Mouse (Mus musculus) limb, embryonic 15.5 days (tissue): ENCODE data around the gene Trmt1. TPM values are rescaled to one million over a fixed set of nuclear protein-coding genes. Genes with fewer than 3 reads are reported as not detected.

ENCODE experiments used
- ATAC-seq: fragments of 200-750 bp; cut with Nextera tagmentation; 2 replicates; pipeline ENCODE4 v1.8.0; 2017; ENCODE audit warnings: low read depth, moderate TSS enrichment; ENCODE audit not compliant: insufficient number of reproducible peaks, low FRiP score, low TSS enrichment
- H3K27ac ChIP-seq: fragments of 300-500 bp; sonication (generic); 2 replicates; pipeline ENCODE4 v1.5.1; 2015; ENCODE audit warnings: moderate library complexity, mild to moderate bottlenecking, inconsistent platforms
- H3K27me3 ChIP-seq: fragments of 300-500 bp; sonication (generic); 2 replicates; pipeline ENCODE4 v1.6.1; 2015; ENCODE audit warnings: inconsistent platforms
- H3K36me3 ChIP-seq: fragments of 300-500 bp; sonication (generic); 2 replicates; pipeline ENCODE4 v1.6.1; 2015; ENCODE audit warnings: inconsistent platforms
- H3K4me1 ChIP-seq: fragments of 300-500 bp; sonication (generic); 2 replicates; pipeline ENCODE4 v1.6.1; 2015; ENCODE audit warnings: inconsistent platforms
- H3K4me2 ChIP-seq: fragments of 300-500 bp; sonication (generic); 2 replicates; pipeline ENCODE4 v1.6.1; 2015; ENCODE audit warnings: mild to moderate bottlenecking, inconsistent platforms
- H3K4me3 ChIP-seq: fragments of 300-500 bp; sonication (generic); 2 replicates; pipeline ENCODE4 v1.5.1; 2015; ENCODE audit warnings: mild to moderate bottlenecking, inconsistent platforms
- H3K9ac ChIP-seq: fragments of 300-500 bp; sonication (generic); 2 replicates; pipeline ENCODE4 v1.6.1; 2015; ENCODE audit warnings: inconsistent platforms
- H3K9me3 ChIP-seq: fragments of 300-500 bp; sonication (generic); 2 replicates; pipeline ENCODE4 v1.6.1; 2016; ENCODE audit warnings: inconsistent platforms
- WGBS: fragments of 180-500 bp; shearing (Covaris S2); methylation state at CpG from one replicate; pipeline ENCODE4 v1.1.7; 2015; 5-methylcytosine and 5-hydroxymethylcytosine counted together
- polyA plus RNA-seq: library from polyadenylated mRNA; unstranded; fragments of >200 nt; fragmentation: Nextera tagmentation; extraction: Ambion mirVana; gene quantifications from 2 replicates; pipeline ENCODE4 v1.2.1, GENCODE M21; 2015

Gene Trmt1
- polyA plus RNA-seq, 1 experiment from 2014 or later, result 63.3 TPM

DNA sequence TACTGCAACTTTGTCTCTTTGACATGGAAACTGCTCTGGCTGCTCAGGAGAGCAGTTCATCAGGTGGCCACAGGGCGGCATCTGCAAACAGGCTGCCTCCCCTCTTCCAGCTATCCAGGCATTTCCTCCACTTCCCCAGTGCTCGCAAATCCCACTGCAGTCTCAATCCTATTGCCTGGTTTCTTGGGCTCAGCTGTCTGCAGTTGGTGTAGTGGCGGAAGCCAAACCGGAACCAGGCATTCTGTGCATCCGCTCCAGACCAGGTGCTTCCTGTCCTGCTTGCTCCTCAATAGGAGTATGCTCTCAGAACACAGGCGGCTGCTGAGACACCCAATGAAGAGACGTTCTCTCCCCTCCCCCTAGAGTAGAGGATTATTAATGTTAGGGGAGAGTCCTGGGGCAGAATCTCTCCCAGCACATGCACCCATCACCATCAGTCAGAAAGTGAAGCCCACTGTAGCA, 13.8 kb downstream of the Trmt1 start:
- peaks cover 21% of the 10 kb centered on the region for H3K27me3 ChIP-seq
- ATAC-seq, result no peak
- H3K27ac ChIP-seq, result peak overlapping the region; percentile 83
- H3K4me1 ChIP-seq, result peaks cover 49% of the 10 kb centered on the region
- peaks cover 47% of the 10 kb centered on the region for H3K36me3 ChIP-seq
- no peak overlapping the region for H3K4me3 ChIP-seq
- H3K9me3 ChIP-seq, result no peaks in the 10 kb centered on the region
- H3K9ac ChIP-seq, result no peak overlapping the region
- no peak overlapping the region for H3K4me2 ChIP-seq
- WGBS, result 40% methylated on average over 7 of the region's 7 CpGs

- no peak for ATAC-seq
- peaks cover 56% of the 10 kb centered on the region for H3K4me1 ChIP-seq
These were observed 14.4 kb downstream of the Trmt1 start for GRCm38 (mm10) chr8:84700526-84700925.

GRCm38 (mm10) chr8:84700941-84701911, 15.1 kb downstream of the Trmt1 start, which contains the start of gene Lyl1:
Gene Lyl1 (plus strand): TSS chr8:84701457.
- Histone ChIP-seq H3K36me3 (peaks cover 35% of the 10 kb centered on the region), H3K9ac (no peak within 1 kb of the TSS), H3K27me3 (peaks cover 21% of the 10 kb centered on the region), H3K4me2 (no peak within 1 kb of the TSS), H3K27ac (peak within 1 kb of the TSS; percentile 83), H3K4me3 (peak within 1 kb of the TSS; percentile 15), H3K9me3 (no peaks in the 10 kb centered on the region), H3K4me1 (peaks cover 59% of the 10 kb centered on the region)
- ATAC-seq, result no peak
- 12% methylated on average over 34 of the region's 34 CpGs for WGBS

More at GRCm38 (mm10) chr8:84700526-84700925, 14.4 kb downstream of the Trmt1 start:
- Histone ChIP-seq H3K9me3 (no peaks in the 10 kb centered on the region), H3K4me3 (no peak overlapping the region), H3K27ac (peak overlapping the region; percentile 83), H3K36me3 (peaks cover 42% of the 10 kb centered on the region), H3K9ac (no peak overlapping the region), H3K27me3 (peaks cover 21% of the 10 kb centered on the region), H3K4me2 (no peak overlapping the region)
- WGBS, result 83% methylated on average over 5 of the region's 5 CpGs

GRCm38 (mm10) chr8:84702561-84702960, 16.5 kb downstream of the Trmt1 start:
- Histone ChIP-seq H3K9ac (no peak overlapping the region), H3K36me3 (peaks cover 26% of the 10 kb centered on the region), H3K27me3 (peaks cover 32% of the 10 kb centered on the region), H3K4me1 (peaks cover 73% of the 10 kb centered on the region), H3K27ac (no peak overlapping the region), H3K4me3 (peak overlapping the region; percentile 15; the same call in 1 of the 2 replicates), H3K9me3 (no peaks in the 10 kb centered on the region), H3K4me2 (peak overlapping the region; percentile 7; the same call in 1 of the 2 replicates)
- 77% methylated on average over 9 of the region's 9 CpGs for WGBS
- no peak for ATAC-seq

GRCm38 (mm10) chr8:84702963-84703465, 16.9 kb downstream of the Trmt1 start:
- Histone ChIP-seq H3K4me1 (peaks cover 77% of the 10 kb centered on the region), H3K4me2 (peak overlapping the region; percentile 7; the same call in 1 of the 2 replicates), H3K4me3 (peak overlapping the region; percentile 15; the same call in 1 of the 2 replicates), H3K27me3 (peaks cover 37% of the 10 kb centered on the region), H3K36me3 (peaks cover 26% of the 10 kb centered on the region), H3K9ac (no peak overlapping the region), H3K27ac (no peak overlapping the region), H3K9me3 (no peaks in the 10 kb centered on the region)
- no peak for ATAC-seq
- WGBS, result 87% methylated on average over 6 of the region's 6 CpGs

DNA sequence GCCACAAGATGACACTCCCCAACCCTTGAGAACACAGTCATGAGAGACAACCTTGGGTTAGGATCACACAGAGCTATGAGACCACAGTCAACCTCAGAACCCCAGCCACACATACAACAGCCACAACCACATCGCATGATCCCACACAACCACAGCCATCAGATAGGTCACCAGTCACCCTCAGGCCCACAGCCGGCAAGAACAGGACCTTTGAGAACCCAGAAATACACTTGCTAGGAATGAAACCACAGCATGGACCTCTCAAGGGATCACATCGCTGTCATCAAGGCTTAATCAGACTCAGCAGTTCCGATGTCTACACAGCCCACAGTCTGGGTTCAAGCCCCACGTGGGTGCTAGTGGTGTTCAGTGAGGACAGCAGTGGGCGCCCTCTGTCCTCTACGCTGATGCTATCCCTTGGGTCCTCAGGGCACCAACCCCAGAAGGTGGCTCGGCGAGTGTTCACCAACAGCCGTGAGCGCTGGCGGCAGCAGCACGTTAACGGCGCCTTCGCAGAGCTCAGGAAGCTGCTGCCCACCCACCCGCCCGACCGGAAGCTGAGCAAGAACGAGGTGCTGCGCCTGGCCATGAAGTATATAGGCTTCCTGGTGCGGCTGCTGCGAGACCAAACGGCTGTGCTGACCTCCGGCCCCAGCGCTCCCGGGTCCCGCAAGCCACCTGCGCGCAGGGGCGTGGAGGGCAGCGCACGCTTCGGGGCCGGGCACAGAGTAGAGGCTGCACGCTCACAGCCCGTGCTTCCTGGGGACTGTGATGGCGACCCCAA, 17.6 kb downstream of the Trmt1 start:
- Histone ChIP-seq H3K27ac (no peak overlapping the region; the same call in 1 of the 2 replicates), H3K4me1 (peaks cover 78% of the 10 kb centered on the region), H3K27me3 (peaks cover 40% of the 10 kb centered on the region), H3K9ac (no peak overlapping the region), H3K4me3 (no peak overlapping the region), H3K9me3 (no peaks in the 10 kb centered on the region), H3K4me2 (0 out of 2 replicates have a peak overlapping the region, but pooled peaks have one; percentile 14), H3K36me3 (peaks cover 23% of the 10 kb centered on the region)
- ATAC-seq, result no peak
- 20% methylated on average over 38 of the region's 38 CpGs for WGBS

DNA sequence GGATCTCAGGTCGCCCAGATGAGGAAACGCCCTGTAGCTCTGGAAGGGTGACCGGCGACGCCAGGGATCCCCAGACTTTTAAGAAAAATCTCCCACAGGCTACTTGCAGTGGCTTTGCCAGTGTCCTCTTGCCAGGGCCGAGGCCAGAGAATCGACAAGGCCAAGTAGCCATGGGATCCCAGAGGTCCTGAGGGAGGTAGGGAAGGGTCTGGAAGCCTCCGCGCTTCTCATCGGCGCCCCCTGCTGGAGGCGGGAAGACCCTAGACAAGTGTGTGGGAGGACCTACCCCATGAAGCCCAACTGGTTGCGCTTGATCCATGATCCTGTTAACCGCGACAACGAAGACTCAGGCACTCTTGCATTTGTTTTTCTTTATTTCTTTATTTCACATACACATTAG, 18.2 kb downstream of the Trmt1 start:
- Histone ChIP-seq H3K27ac (no peak overlapping the region), H3K9ac (no peak overlapping the region), H3K4me1 (peaks cover 78% of the 10 kb centered on the region), H3K9me3 (no peaks in the 10 kb centered on the region), H3K27me3 (peaks cover 40% of the 10 kb centered on the region), H3K36me3 (peaks cover 18% of the 10 kb centered on the region), H3K4me3 (no peak overlapping the region), H3K4me2 (0 out of 2 replicates have a peak overlapping the region, but pooled peaks have one; percentile 14)
- WGBS, result 13% methylated on average over 16 of the region's 16 CpGs
- no peak for ATAC-seq

GRCm38 (mm10) chr8:84704867-84705831, 19.0 kb downstream of the Trmt1 start:
- H3K27ac ChIP-seq, result 0 out of 2 replicates have a peak overlapping the region, but pooled peaks have one; percentile 27
- 20% methylated on average over 53 of the region's 61 CpGs for WGBS
- no peak overlapping the region for H3K9ac ChIP-seq

GRCm38 (mm10) chr8:84705960-84706359, 19.9 kb downstream of the Trmt1 start:
- peak overlapping the region; percentile 13; the same call in 1 of the 2 replicates for H3K4me3 ChIP-seq
- H3K9ac ChIP-seq, result no peak overlapping the region
- H3K4me1 ChIP-seq, result peaks cover 76% of the 10 kb centered on the region
- H3K27me3 ChIP-seq, result peaks cover 40% of the 10 kb centered on the region
- no peak overlapping the region for H3K27ac ChIP-seq
- H3K4me2 ChIP-seq, result no peak overlapping the region
- peaks cover 21% of the 10 kb centered on the region for H3K36me3 ChIP-seq
- H3K9me3 ChIP-seq, result no peaks in the 10 kb centered on the region
- 35% methylated on average over 12 of the region's 12 CpGs for WGBS
- ATAC-seq, result no peak

More at GRCm38 (mm10) chr8:84704867-84705831, 19.0 kb downstream of the Trmt1 start:
- Histone ChIP-seq H3K4me2 (peak overlapping the region; percentile 37), H3K4me1 (peaks cover 76% of the 10 kb centered on the region), H3K36me3 (peaks cover 17% of the 10 kb centered on the region), H3K27me3 (peaks cover 40% of the 10 kb centered on the region), H3K9me3 (no peaks in the 10 kb centered on the region), H3K4me3 (peak overlapping the region; percentile 13)
- ATAC-seq, result no peak

DNA sequence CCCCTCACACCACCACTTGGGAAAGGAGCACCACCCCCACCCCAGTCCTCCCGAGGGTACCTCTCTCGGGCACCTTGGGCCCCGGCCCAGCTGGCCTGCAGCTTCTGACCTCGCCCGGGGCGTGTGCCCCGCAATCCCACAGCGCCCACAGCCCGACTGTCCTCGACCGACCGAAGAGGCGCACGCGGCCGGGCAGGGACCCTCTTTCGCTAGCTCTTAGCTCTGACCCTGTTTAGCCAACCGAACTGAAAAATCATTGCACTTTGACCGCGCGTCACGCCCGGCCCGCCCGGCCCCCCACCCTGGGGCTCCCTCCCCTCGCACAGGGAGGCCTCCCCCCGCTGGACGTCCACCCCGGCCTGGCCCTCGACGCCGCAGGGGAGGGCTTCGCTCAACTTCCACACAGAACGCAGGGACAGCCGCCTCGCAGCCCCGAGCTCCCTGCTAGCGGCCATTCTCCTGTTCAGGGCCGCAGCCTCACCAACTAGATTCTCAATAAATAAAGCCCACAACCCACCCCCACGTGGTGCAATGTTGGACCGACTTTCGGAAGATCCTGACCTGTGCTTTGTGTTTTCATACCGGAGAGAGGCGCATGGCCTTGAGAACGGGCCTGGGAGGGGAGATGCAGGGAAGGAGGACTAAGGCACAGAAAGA, 20.6 kb downstream of the Trmt1 start:
- Histone ChIP-seq H3K9ac (no peak overlapping the region), H3K36me3 (peaks cover 29% of the 10 kb centered on the region), H3K9me3 (no peaks in the 10 kb centered on the region), H3K4me2 (0 out of 2 replicates have a peak overlapping the region, but pooled peaks have one; percentile 8), H3K27me3 (peaks cover 40% of the 10 kb centered on the region), H3K4me3 (peak overlapping the region; percentile 9; the same call in 1 of the 2 replicates), H3K4me1 (peaks cover 77% of the 10 kb centered on the region), H3K27ac (peak overlapping the region; percentile 33; the same call in 1 of the 2 replicates)
- 27% methylated on average over 42 of the region's 45 CpGs for WGBS
- ATAC-seq, result no peak
